Mouse (Mus musculus) ovary, postnatal 36 days (tissue): ENCODE measurements around the gene Hif3a.
A peak's percentile ranks its signal among the peaks of the same experiment; 100 is the strongest.
"Not testable (repeated sequence)": the region's sequence is repeated elsewhere in the genome, so short reads cannot be mapped to it uniquely, and the experiment has no call there.

ENCODE experiments used
- DNase-seq: peaks from one replicate; pipeline ENCODE4 v3.0.0; 2022; ENCODE audit warnings: low spot score, mixed read lengths

The Hif3a gene

GRCm38 (mm10) chr7:17062389-17062788 is at the start of gene Hif3a:
Gene Hif3a, minus strand, starts transcription at chr7:17062427.
- DNase-seq, result peak; percentile 50

DNA sequence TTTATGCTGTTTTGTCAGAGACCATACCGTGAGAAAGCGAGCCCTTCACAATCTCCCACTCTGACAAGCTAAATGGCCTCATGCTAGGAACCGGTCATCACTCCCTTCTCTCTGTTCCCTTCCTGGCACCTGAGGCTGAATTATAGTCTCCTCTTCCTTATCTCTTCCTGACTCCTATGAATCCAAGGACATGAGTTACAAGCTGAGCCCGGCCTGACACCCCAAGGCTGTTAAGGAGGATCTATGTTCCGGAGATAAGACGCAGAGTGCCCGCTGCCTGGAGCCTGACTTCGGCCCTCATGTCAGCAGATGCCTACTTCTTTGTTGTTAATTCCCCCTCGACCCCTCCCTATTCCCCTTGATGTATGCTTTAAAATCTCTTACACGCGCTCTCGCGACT is 39.4 kb upstream of the Hif3a start:
- not testable (repeated sequence) for DNase-seq

DNA sequence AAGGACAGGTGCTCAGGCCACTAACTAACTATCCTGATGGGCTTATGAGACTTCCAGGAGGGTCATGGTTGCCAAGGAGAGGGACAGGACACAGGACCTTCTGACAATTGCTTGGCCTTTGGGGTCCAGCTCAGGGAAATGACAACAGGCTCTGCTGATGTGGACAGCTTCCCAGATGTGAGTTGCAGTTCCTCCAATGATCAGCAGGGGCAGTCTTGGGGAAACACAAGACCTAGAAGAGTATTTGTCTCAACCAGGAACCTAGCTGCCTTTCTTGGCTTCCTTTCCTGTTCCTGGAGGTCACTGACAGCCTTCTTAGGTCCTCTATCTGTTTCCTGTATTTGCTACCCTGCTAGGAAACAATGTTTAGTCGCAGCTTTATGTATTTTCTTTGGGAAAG is 29.1 kb upstream of the Hif3a start:
- DNase-seq, result no peak

GRCm38 (mm10) chr7:17090058-17090585 is 27.9 kb upstream of the Hif3a start:
- DNase-seq, result no peak

DNA sequence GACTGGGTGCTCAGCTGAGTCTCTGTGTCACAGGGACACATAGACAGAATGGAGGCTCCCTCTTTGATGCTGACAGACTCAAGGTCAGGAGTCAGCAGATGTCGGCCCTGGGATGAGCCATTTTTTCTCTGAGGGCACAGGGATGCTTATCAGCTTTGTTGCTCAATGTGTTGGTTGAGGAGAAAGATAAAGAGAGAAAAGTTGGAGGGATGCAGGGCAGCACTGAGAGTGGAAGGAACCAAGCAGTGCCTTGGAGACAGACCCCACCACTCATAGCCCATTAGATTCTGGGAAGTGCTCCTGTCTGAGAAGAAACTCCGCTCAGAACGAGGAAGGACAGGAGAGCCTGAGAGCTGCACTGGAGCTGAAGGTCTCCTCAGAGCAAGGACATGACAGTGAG is 25.5 kb upstream of the Hif3a start:
- DNase-seq, result no peak

GRCm38 (mm10) chr7:17082766-17083165 is 20.5 kb upstream of the Hif3a start:
- DNase-seq, result no peak

GRCm38 (mm10) chr7:17078076-17078654 is 15.9 kb upstream of the Hif3a start:
- no peak for DNase-seq

DNA sequence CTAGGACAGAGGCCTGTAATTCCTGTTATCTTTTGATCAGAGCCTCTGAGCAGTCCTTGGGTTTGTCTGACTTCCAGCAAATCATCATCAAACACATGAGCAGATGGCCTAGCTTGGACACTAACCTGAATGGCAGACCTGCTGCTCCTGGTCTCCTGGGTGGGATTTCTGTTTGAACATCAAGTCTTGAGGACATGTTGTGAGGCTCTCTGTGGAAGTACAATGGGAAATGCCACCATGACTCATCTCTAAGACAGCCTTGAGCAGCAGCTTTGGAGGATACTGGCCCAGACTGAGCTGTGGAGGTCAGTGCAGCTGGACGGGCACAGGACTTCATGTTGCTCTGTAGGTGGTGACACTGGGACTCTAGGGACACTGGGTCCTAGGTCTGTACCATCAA is 14.3 kb upstream of the Hif3a start:
- no peak for DNase-seq

DNA sequence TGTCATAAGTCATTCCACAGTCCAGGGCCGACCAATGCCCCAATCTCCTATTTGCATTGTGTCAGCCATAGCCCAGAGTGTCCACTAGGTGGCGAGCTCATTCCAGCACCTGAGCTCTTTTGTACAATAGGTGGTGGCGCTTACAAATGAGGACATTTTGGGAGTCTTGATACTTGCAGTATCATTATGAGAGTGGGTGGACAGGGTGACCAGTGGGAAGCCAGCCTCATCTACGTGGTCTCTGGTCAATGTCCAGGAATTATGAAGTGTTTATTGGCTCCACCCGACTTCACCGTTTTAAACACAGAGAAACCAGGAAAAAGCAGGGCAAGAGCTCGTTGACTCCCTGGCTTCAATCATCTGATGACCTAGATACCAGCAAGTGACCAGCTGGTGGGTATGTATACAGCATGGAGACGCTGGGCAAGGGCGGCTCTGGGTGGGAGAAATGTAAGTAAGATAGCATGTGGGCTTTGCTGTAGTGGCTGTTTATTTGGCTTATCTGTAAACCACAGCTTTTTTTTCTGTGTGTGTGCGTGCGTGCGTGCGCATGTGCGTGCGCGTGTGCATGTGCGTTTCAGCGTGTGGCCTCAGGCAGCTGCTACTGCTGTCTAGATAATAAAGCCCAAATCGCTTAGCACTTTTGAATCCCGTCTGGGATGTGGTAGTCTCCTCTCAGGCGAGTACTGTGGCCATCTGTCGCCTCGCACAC is 11.8 kb upstream of the Hif3a start, which contains the start of gene Psg16:
Gene Psg16, plus strand, starts transcription at position 137 of the 712 bp plus-strand sequence.
- peak; percentile 47 for DNase-seq

DNA sequence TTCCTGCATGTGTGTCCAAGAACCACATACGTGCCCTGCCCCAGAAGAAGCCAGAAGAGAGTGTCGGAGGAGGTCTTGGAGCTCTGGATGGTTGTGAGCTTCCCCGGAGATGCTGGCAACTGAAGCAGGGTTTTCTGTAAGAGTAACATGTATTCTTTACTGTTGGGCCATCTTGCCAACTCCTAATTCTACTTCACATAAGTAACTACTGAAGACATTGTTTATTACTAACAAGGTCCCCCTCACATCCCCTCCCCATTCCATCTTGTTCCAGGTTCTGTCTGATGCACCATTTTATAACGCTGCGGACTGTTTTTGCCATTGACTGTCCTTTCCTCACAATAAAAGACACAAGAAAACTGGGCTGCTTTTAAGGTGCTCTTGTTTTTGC is 11.3 kb upstream of the Hif3a start:
- no peak for DNase-seq

DNA sequence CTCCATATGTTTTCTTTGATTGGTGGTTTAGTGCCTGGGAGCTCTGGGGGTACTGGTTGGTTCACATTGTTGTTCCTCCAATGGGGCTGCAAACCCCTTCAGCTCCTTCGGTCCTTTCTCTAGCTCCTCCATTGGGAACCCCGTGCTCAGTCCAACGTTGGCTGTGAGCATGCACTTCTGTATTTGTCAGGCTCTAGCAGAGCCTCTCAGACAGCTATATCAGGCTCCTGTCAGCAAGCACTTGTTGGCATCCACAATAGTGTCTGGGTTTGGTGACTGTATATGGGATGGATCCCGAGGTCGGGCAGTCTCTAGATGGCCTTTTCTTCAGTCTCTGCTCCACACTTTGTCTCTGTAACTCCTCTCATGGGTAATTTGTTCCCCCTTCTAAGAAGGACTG is 5.4 kb upstream of the Hif3a start:
- not testable (repeated sequence) for DNase-seq

- DNase-seq, result no peak
Observed at GRCm38 (mm10) chr7:17067000-17067399, 4.8 kb upstream of the Hif3a start.

DNA sequence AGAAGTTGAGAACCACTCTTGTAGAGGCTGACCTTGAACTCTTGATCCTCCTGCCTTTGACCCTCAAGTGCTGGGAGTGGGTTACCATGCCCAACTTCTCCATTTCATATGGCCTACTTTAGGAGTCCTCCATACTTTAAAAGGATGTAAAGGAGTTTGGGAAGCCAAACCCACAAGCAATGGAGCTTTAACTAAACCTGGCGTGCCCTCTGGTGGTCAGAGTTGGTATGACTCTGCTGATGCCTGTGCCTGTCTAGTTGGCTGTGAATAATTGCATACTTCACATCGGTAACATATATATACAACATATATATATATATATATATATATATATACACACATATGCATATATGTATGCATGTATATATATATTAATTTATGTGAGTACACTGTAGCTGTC is 4.2 kb upstream of the Hif3a start:
- peak; percentile 71 for DNase-seq

DNA sequence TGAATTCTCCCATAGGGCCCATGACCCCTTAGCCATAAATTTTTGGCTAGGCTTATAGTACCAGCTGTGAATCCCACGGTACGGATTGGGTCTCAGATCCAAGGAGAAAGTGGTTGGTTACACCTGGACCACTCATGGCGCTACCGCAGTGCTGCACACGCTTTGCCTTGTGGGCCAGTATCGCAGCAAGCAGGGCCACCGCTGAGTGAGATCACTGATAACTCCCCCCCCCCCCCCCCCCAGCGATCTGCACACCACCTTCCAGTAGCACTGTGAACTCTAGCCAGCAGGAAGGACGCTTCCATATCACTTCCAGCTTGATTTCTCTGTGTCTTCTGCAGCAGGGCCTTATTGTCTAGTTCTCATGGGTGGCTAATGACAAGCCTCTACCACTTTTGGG is 3.4 kb upstream of the Hif3a start:
- DNase-seq, result no peak

DNA sequence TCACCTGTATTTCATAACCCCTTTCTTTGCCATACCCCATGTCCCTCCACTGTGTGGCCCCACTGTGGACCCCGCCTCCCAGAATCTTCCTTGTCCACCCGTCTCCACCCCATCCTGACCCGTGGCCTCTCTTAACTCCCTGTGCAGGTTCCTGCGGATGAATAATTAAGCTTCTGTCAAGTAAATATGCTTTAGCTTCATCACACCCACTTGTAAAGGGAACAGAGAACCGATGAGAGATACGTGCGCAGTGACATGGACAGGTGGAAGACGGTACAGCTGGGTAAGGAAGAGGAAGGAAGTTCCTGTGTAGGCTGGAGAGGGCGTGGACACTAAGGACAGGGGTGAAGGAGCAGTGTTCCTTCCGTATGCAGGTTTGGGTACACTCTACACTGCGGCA is 618 bp upstream of the Hif3a start:
- DNase-seq, result no peak

- no peak for DNase-seq
Observed at GRCm38 (mm10) chr7:17060782-17061605, 1.2 kb downstream of the Hif3a start.

DNA sequence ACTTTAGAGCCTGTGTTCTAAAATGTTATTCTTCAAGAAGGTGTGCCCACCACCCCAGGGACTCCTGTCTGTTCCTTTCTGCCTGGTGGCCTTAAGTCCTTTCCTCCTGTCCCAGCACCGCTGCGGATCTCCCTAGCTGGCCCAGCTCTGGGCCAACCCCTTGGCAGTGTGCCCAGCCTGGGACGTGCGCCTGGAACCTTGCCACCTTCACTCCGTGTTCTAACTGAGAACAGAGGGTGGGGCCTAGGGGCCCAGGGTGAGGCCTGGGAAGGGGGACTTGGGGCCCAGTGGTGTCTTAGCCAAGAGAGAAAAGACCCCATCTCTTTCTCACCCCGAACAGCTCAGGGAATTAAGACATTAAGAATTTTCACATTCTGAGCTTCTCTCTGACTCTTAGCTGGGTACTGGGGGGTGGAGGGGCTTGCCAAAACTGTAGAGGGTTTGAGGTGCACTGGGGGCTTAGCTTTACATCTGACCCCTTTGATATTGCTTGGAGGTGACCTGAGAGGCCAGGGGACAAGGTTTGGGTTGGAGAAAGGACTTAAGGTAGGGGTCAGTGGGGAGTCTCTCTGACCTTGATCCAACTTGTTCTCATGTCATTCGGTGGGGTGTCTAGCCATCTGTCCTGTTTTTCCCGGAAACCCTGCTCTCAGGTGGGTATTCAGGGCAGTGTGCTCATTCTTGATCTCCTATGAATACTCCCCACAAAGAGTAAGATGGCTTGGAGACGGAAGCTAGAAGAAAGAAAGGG is 2.0 kb downstream of the Hif3a start:
- peak; percentile 94 for DNase-seq

GRCm38 (mm10) chr7:17059463-17059844 is 2.8 kb downstream of the Hif3a start:
- no peak for DNase-seq

DNA sequence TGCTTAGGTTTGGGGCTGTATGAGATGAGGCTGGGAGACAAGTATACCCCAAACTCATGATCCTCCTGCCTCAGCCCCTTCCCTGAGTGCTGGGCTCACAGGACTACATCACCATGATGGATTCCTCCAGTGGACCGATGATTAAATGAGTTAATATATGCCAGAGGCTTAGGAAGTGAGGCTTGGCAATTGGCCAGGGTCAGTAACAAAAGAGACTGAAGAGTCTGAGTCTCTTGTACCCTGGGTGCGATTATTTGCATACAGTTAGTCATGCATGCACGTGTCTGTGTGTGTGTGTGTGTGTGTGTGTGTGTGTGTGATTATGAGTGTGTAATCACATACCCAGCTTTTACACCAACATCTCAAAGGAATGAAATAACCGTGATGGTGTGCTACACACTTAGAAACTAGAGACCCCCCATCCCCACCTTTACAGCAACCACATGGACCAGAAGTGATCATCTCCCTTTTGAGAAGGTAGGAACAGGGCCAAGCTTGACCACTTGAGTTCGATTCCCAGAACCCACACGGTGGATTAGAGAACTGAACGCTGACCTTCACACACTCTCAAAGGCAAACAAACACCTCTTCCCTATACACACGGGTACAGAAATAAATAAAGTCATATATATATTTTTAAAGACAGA is 3.3 kb downstream of the Hif3a start:
- DNase-seq, result no peak

GRCm38 (mm10) chr7:17058071-17058689 is 4.0 kb downstream of the Hif3a start:
- peak; percentile 67 for DNase-seq
